Mouse (Mus musculus) mature B cell (primary cell): ENCODE measurements around the gene Apba1.

Source experiments
- in situ Hi-C: fragments of 300-500 bp; cut with MboI; formaldehyde crosslinking; loops from 2 replicates; pipeline ENCODE4 v1.14.3; 2019

Gene Apba1

DNA sequence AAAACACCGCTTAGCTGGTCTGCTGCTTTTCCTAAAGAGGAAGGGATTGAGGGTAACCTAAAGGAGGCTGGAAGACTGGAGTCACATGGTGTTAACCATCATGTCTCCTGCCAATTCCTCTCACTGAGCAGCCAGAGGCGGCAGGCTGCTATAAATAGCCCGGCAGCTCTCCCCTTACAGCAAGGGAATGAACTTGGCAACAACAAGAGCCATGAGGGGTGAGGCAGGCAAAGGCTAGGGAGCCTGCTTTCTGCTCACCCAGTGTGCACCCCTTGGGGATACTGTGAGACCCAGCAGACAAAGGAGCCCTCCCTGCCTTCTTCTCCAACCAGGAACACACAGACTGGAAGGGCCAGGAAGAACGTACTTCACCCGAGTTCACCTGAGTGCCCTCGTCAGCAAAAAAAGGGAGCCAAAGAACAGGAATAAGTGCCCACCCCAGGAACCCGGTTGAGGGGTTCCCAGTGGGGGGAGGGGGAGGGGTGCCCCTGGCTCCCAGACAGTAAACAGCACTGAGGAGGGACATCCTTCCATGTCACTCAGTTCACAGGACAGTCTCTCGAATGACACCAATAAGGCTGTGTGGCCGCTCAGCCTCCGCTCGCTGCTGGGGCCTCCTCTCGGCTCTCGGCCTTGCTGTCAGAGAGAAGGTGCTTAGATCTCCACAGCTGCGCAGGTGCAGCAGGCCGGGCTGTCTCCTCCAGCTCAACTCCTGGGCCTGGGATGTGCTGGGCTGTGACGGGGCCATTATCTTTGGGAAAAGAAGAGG lies 214.4 kb downstream of the Apba1 start:
- in situ Hi-C loops: no loop called here

DNA sequence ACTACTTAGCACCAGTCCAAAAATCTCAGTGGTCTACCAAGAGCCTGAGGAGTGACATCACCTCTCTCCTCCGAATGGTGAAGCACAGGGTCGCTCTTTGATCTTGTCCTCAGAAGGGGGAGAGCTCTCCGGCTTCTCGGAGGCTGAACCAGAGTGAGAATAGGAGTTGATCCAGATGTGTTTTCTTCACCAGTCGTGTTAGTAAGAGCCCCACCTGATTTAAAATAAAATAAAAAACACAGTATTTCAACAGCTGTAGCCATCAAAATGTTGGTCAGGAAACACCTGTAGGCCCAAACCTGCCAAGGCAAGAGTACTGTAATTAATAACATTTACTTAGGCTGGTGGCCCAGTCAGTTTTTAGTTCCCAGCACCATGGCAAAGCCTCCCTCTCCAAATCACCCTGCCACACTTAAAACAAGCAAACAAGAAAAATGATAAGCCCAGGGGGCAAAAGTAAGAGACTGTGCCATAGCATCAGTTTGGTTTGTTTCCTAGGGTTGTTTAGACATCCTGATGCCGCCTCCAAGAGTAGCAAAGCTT lies 219.3 kb downstream of the Apba1 start:
- in situ Hi-C loops: no loop called here

DNA sequence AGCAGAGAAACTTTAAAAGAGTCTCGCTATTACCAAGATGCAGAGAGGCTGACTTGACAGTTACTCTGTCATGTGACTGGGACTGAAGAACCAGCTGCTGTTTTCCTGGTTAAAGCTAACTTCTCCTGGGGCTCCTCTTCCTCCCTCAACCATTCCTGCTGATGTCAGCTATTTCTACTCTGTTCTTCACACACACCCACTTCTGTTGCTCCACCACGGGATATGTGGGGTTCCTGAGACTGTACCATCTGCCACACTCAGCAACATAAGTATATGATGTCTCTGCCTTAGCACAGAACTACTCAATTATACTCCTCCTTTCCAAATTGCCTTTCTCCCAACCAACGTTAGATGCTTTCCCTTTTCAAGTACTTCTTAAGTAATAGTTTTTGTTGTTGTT lies 221.9 kb downstream of the Apba1 start:
- in situ Hi-C loops: no loop called here

DNA sequence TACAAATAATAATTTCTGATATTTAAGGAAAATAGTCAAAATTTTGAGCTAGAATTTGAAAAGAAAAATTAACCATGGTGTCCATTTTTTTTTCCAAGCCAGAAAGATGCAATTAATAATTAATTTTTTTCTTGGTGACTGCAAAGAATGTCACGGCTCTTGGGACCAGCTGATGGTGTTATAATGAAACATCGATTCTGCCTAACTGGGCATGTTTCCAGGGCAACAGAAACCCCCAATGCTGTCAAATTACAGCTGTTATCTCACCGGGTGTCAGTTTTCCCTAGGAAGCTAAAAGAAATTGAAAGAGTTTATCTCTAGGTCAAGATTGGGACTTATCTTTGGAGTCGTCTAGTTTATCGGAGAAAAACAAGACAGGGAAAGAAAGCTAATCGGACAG lies 225.5 kb downstream of the Apba1 start:
- in situ Hi-C loops: no loop called here

DNA sequence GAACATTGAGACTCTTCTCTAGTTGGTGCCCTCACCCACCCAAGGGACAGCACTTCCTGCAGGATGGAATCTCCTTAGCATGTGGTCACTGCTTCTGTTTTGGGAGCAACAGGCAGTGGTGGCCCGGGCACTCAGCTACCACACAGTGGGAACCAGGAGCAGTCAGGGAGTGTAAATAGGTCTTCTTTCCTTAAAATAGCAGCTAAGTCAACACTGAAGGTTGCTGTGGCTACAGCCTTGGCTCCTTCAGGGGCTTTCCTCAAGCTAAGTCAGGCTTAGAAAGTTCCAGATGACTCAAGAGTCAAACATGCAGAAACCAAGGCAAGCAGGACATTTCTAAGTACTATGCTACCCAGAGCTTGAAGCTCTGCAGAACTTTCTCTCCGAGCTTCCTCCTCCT lies 228.6 kb downstream of the Apba1 start:
- in situ Hi-C loops: no loop called here

DNA sequence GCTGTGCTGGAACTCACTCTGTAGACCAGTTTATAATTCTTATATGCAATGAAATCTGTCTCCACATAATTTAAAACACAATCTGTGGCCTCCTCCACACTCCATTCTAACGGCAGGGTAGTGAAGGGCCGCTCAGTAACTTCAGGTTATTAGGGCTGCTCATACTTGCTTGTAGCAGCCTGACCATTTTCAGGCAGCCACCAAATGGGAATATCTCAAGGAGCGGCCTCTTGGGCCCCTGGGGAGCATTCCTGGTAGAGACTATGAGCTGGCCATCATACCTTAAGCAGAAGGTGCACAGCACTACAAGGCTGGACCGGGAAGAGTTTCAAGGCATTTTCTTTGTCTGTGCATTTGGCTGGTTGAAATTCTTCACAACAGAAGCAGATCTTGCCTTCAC lies 229.5 kb downstream of the Apba1 start:
- in situ Hi-C loops: no loop called here

DNA sequence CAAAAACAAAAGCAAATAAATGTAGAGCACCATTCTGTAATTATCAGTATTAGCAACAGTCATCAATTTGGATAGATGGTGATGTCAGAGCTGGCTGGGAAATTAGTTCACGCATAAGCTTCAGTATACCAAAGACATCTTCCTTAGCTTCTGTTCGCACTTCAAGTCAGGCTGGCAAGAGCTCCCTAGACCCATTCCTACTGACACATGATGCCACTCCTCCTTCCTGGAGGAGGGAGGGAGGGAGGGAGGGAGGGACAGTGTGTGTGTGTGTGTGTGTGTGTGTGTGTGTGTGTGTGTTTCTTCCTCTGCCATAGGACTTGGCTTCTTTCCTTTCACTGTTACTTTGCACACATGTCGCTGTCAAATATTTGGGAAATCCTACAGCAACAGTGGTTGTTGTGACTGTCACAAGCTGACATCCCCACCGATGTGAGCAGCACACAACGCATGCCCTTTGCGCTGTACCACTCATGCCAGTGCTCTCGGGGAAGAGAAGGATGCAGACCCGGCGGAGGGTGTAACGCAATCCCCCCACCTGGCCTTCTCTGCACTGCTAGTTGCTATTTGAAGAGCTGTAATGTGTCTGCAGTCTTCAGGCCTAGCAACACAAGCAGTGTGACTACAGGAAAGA lies 237.2 kb downstream of the Apba1 start:
- in situ Hi-C loops: no loop called here
